ENCODE assay signal across 18 mouse cellular contexts in genomic region chr1:131188655-131189054, GRCm38 (mm10). TPM values are rescaled to one million over a fixed set of nuclear protein-coding genes. Genes with fewer than 3 reads are reported as not detected.
A peak's percentile ranks its signal among the peaks of the same experiment; 100 is the strongest.
DNase-seq lines count a peak whose midpoint lies in the region; ATAC-seq and TF ChIP-seq lines count a peak whose summit lies in the region.
"Had no signal": no experiment of that assay in that cellular context is flagged by ENCODE, and none has a peak within 500 bp of the region (broad histone marks: within the 10 kb centered on the region; RNA-seq: fewer than 3 reads in every experiment).

No protein-coding gene starts in this region.

- no peak overlapping the region for H3K27ac ChIP-seq in midbrain, embryonic 11.5 days (ENCODE audit: low read depth, low read length)
- no peak overlapping the region for H3K27ac ChIP-seq in midbrain, embryonic 14.5 days (replicated peaks; ENCODE audit: low read depth, low read length)
- H3K27ac ChIP-seq in bone marrow, adult 2 months (ENCODE audit: control insufficient read depth, insufficient read depth, low read depth, low read length, poor library complexity) = peak overlapping the region; percentile 85
- H3K27ac ChIP-seq in liver, postnatal 0 days (ENCODE audit: low read depth) = peak overlapping the region; percentile 61
- peak overlapping the region; percentile 32; the same call in 1 of the 2 replicates for H3K27ac ChIP-seq in small intestine, adult 2 months (ENCODE audit: insufficient read depth, low read depth, low read length)
- H3K27ac ChIP-seq: embryonic facial prominence, embryonic 10.5 days; hindbrain, embryonic 12.5 days; kidney, postnatal 0 days; limb, embryonic 13.5 days; midbrain, embryonic 15.5 days; neural tube, embryonic 15.5 days had no signal

- no peaks in the 10 kb centered on the region for H3K27me3 ChIP-seq in midbrain, embryonic 11.5 days (ENCODE audit: control insufficient read depth, insufficient read depth, low read length)
- H3K27me3 ChIP-seq in midbrain, embryonic 14.5 days (ENCODE audit: control insufficient read depth, insufficient read depth, low read length) = no peaks in the 10 kb centered on the region
- H3K27me3 ChIP-seq in liver, postnatal 0 days (ENCODE audit: insufficient read depth, low read length) = no peaks in the 10 kb centered on the region
- H3K27me3 ChIP-seq in small intestine, adult 2 months (ENCODE audit: control insufficient read depth, insufficient read depth, low read length) = no peaks in the 10 kb centered on the region
- H3K27me3 ChIP-seq: hindbrain, embryonic 12.5 days; limb, embryonic 13.5 days; midbrain, embryonic 15.5 days; neural tube, embryonic 15.5 days had no signal

- no peak for TF ChIP-seq EP300 in liver, postnatal 0 days (IDR thresholded peaks at IDR 0.05; ENCODE audit: low read depth)

- no peak for TF ChIP-seq CTCF in bone marrow, adult 2 months (IDR thresholded peaks at IDR 0.05; ENCODE audit: control insufficient read depth, insufficient read depth, low read length)
- no peak for TF ChIP-seq CTCF in liver, postnatal 0 days (IDR thresholded peaks at IDR 0.05; ENCODE audit: low read depth)
- TF ChIP-seq CTCF in small intestine, adult 2 months (IDR thresholded peaks at IDR 0.05; ENCODE audit: extremely low read depth, insufficient read length, insufficient replicate concordance, low read depth, low read length) = no peak

- H3K4me2 ChIP-seq in midbrain, embryonic 11.5 days = no peak overlapping the region
- H3K4me2 ChIP-seq in midbrain, embryonic 14.5 days (ENCODE audit: low read length) = no peak overlapping the region
- no peak overlapping the region for H3K4me2 ChIP-seq in liver, postnatal 0 days (ENCODE audit: low read depth, low read length)
- H3K4me2 ChIP-seq: heart, embryonic 11.5 days; hindbrain, embryonic 12.5 days; limb, embryonic 13.5 days; midbrain, embryonic 15.5 days; neural tube, embryonic 15.5 days had no signal

- H3K9ac ChIP-seq in midbrain, embryonic 11.5 days (ENCODE audit: low read length) = no peak overlapping the region
- no peak overlapping the region for H3K9ac ChIP-seq in midbrain, embryonic 14.5 days (replicated peaks; ENCODE audit: low read length)
- no peak overlapping the region for H3K9ac ChIP-seq in liver, postnatal 0 days (replicated peaks)
- H3K9ac ChIP-seq: hindbrain, embryonic 12.5 days; limb, embryonic 13.5 days; midbrain, embryonic 15.5 days; neural tube, embryonic 15.5 days had no signal

- peak; percentile 56 for DNase-seq in midbrain, embryonic 11.5 days (ENCODE audit: low spot score, missing footprints)
- no peak for DNase-seq in midbrain, embryonic 14.5 days
- DNase-seq in liver, postnatal 0 days = peak; percentile 36
- DNase-seq in kidney, adult 11 months = no peak
- DNase-seq in layer of hippocampus, adult 9-11 months = no peak
- DNase-seq in adrenal gland, postnatal 14 days = no peak
- DNase-seq: cerebellum, adult 9-10 months; right cerebral cortex, postnatal 14 days had no signal

- no peaks in the 10 kb centered on the region for H3K36me3 ChIP-seq in midbrain, embryonic 11.5 days (ENCODE audit: control insufficient read depth, insufficient read depth, low read length)
- no peaks in the 10 kb centered on the region for H3K36me3 ChIP-seq in midbrain, embryonic 14.5 days (ENCODE audit: control insufficient read depth, insufficient read depth, low read length)
- 0 out of 2 replicates have a peak, but pooled peaks cover 10% of the 10 kb centered on the region for H3K36me3 ChIP-seq in liver, postnatal 0 days (replicated peaks; ENCODE audit: insufficient read depth, low read length)
- no peaks in the 10 kb centered on the region for H3K36me3 ChIP-seq in small intestine, adult 2 months (ENCODE audit: control insufficient read depth, insufficient read depth, low read length)
- H3K36me3 ChIP-seq: embryonic facial prominence, embryonic 10.5 days; hindbrain, embryonic 12.5 days; limb, embryonic 13.5 days; midbrain, embryonic 15.5 days; neural tube, embryonic 15.5 days had no signal

- ATAC-seq in midbrain, embryonic 11.5 days (ENCODE audit: low FRiP score) = no peak
- no peak for ATAC-seq in midbrain, embryonic 14.5 days (ENCODE audit: low FRiP score, low TSS enrichment)
- ATAC-seq in liver, postnatal 0 days = peak; percentile 65
- ATAC-seq: midbrain, embryonic 15.5 days had no signal

- no peak for TF ChIP-seq POLR2A in bone marrow, adult 2 months (IDR thresholded peaks at IDR 0.05; ENCODE audit: borderline replicate concordance, control insufficient read depth, low read depth, low read length)
- no peak for TF ChIP-seq POLR2A in small intestine, adult 2 months (IDR thresholded peaks at IDR 0.05; ENCODE audit: low read depth, low read length)

- no peak overlapping the region for H3K4me3 ChIP-seq in midbrain, embryonic 11.5 days (ENCODE audit: low read depth, low read length)
- no peak overlapping the region for H3K4me3 ChIP-seq in midbrain, embryonic 14.5 days (replicated peaks; ENCODE audit: low read depth, low read length)
- H3K4me3 ChIP-seq in bone marrow, adult 2 months (replicated peaks; ENCODE audit: control insufficient read depth, low read depth, low read length) = no peak overlapping the region
- no peak overlapping the region for H3K4me3 ChIP-seq in liver, postnatal 0 days (ENCODE audit: low read depth, low read length)
- H3K4me3 ChIP-seq in small intestine, adult 2 months (ENCODE audit: low read depth, low read length) = no peak overlapping the region
- H3K4me3 ChIP-seq: embryonic facial prominence, embryonic 10.5 days; hindbrain, embryonic 12.5 days; limb, embryonic 13.5 days; midbrain, embryonic 15.5 days; neural tube, embryonic 15.5 days had no signal

- H3K4me1 ChIP-seq in midbrain, embryonic 11.5 days (ENCODE audit: control insufficient read depth, insufficient read depth, low read length) = no peaks in the 10 kb centered on the region
- no peaks in the 10 kb centered on the region for H3K4me1 ChIP-seq in midbrain, embryonic 14.5 days (ENCODE audit: control insufficient read depth, insufficient read depth, low read length)
- H3K4me1 ChIP-seq in bone marrow, adult 2 months (ENCODE audit: control insufficient read depth, insufficient read depth, low read length) = peaks cover 19% of the 10 kb centered on the region
- peaks cover 14% of the 10 kb centered on the region; the same call in 1 of the 2 replicates for H3K4me1 ChIP-seq in liver, postnatal 0 days (ENCODE audit: insufficient read depth)
- H3K4me1 ChIP-seq in small intestine, adult 2 months (ENCODE audit: control insufficient read depth, insufficient read depth, insufficient read length, low read length) = peaks cover 7% of the 10 kb centered on the region; the same call in 1 of the 2 replicates
- H3K4me1 ChIP-seq: embryonic facial prominence, embryonic 10.5 days; hindbrain, embryonic 12.5 days; midbrain, embryonic 15.5 days; neural tube, embryonic 15.5 days had no signal

- 93% methylated on average over 5 of the region's 5 CpGs for WGBS in midbrain, embryonic 11.5 days
- 96% methylated on average over 5 of the region's 5 CpGs for WGBS in midbrain, embryonic 14.5 days
- 20% methylated on average over 5 of the region's 5 CpGs for WGBS in bone marrow, adult 2 months
- 50% methylated on average over 5 of the region's 5 CpGs for WGBS in liver, postnatal 0 days (ENCODE audit: insufficient replicate concordance)
- WGBS in small intestine, adult 2 months = 87% methylated on average over 5 of the region's 5 CpGs

- no peaks in the 10 kb centered on the region for H3K9me3 ChIP-seq in midbrain, embryonic 11.5 days (ENCODE audit: control insufficient read depth, low read length)
- H3K9me3 ChIP-seq in midbrain, embryonic 14.5 days (ENCODE audit: control insufficient read depth, low read length) = no peaks in the 10 kb centered on the region
- no peaks in the 10 kb centered on the region for H3K9me3 ChIP-seq in liver, postnatal 0 days (ENCODE audit: low read length)
- H3K9me3 ChIP-seq: embryonic facial prominence, embryonic 10.5 days; hindbrain, embryonic 12.5 days; limb, embryonic 13.5 days; midbrain, embryonic 15.5 days; neural tube, embryonic 15.5 days had no signal

RNA-seq across cellular contexts. Expression of gene Eif2d, which starts 35.7 kb away (rescaled TPM):
- 55.7 and 56.7 TPM in 2 replicates for polyA plus RNA-seq in midbrain, embryonic 11.5 days (2014; fragmentation: Nextera tagmentation; extraction: Ambion mirVana)
- polyA plus RNA-seq in midbrain, embryonic 14.5 days (2014; fragmentation: Nextera tagmentation; extraction: Ambion mirVana) = 47.3 and 54.8 TPM in 2 replicates
- 18.9 and 25.3 TPM in 2 replicates for polyA plus RNA-seq in bone marrow, adult 2 months (2011; ENCODE audit: insufficient read depth, insufficient read length, low replicate concordance, missing spikeins)
- polyA plus RNA-seq in liver, postnatal 0 days (2015; fragmentation: Nextera tagmentation; extraction: Ambion mirVana) = 18.2 and 19.0 TPM in 2 replicates
- polyA plus RNA-seq in small intestine, adult 2 months (2012; rRNA removed) = 10.3 and 14.4 TPM in 2 replicates
- 42.2 and 43.4 TPM in 2 replicates for total RNA-seq in adrenal gland, postnatal 14 days (2021)

RNA-seq across cellular contexts. Expression of gene Dyrk3, which starts 50.5 kb away (rescaled TPM):
- polyA plus RNA-seq in midbrain, embryonic 11.5 days (2014; fragmentation: Nextera tagmentation; extraction: Ambion mirVana) = 17.2 and 23.4 TPM in 2 replicates
- 14.8 and 18.7 TPM in 2 replicates for polyA plus RNA-seq in midbrain, embryonic 14.5 days (2014; fragmentation: Nextera tagmentation; extraction: Ambion mirVana)
- polyA plus RNA-seq in bone marrow, adult 2 months (2011; ENCODE audit: insufficient read depth, insufficient read length, low replicate concordance, missing spikeins) = 7.5 and 13.4 TPM in 2 replicates
- 9.5 and 10.3 TPM in 2 replicates for polyA plus RNA-seq in liver, postnatal 0 days (2015; fragmentation: Nextera tagmentation; extraction: Ambion mirVana)
- 0.51 and 0.65 TPM in 2 replicates for polyA plus RNA-seq in small intestine, adult 2 months (2012; rRNA removed)
- total RNA-seq in adrenal gland, postnatal 14 days (2021) = 5.3 and 7.1 TPM in 2 replicates
- total RNA-seq: gastrocnemius, adult 18-20 months had no signal

RNA-seq across cellular contexts. Expression of gene Rassf5, which starts 56.4 kb away (rescaled TPM):
- 0.52 and 1.00 TPM in 2 replicates for polyA plus RNA-seq in midbrain, embryonic 11.5 days (2014; fragmentation: Nextera tagmentation; extraction: Ambion mirVana)
- 2.9 and 3.0 TPM in 2 replicates for polyA plus RNA-seq in midbrain, embryonic 14.5 days (2014; fragmentation: Nextera tagmentation; extraction: Ambion mirVana)
- 12.7 and 21.8 TPM in 2 replicates for polyA plus RNA-seq in bone marrow, adult 2 months (2011; ENCODE audit: insufficient read depth, insufficient read length, low replicate concordance, missing spikeins)
- 7.7 and 8.0 TPM in 2 replicates for polyA plus RNA-seq in liver, postnatal 0 days (2015; fragmentation: Nextera tagmentation; extraction: Ambion mirVana)
- polyA plus RNA-seq in small intestine, adult 2 months (2012; rRNA removed) = 2.9 and 4.0 TPM in 2 replicates
- 9.7 and 18.1 TPM in 2 replicates for total RNA-seq in adrenal gland, postnatal 14 days (2021)

Comparison
In these comparisons a context has a peak if more than half of its experiments do, and no peak if none do; other contexts are left out.
1. DNase-seq: peak in midbrain, embryonic 11.5 days (single experiment) and liver, postnatal 0 days (single experiment); none in midbrain, embryonic 14.5 days (single experiment), kidney, adult 11 months (single experiment), layer of hippocampus, adult 9-11 months (single experiment) and adrenal gland, postnatal 14 days (single experiment).
2. H3K27ac ChIP-seq: peak in bone marrow, adult 2 months (single experiment), liver, postnatal 0 days (single experiment) and small intestine, adult 2 months (single experiment); none in midbrain, embryonic 11.5 days (single experiment) and midbrain, embryonic 14.5 days (single experiment).